Mouse (Mus musculus) heart, postnatal 0 days (tissue): ENCODE data around the gene Atg3. TPM values are rescaled to one million over a fixed set of nuclear protein-coding genes. Genes with fewer than 3 reads are reported as not detected.

Source experiments
- ATAC-seq: fragments of 200-750 bp; cut with Nextera tagmentation; 2 replicates; pipeline ENCODE4 v1.8.0; 2017; ENCODE audit warnings: low read depth, moderate number of reproducible peaks, moderate library complexity; ENCODE audit not compliant: insufficient read depth
- DNase-seq: peaks from one replicate; pipeline ENCODE4 v3.0.0-alpha.2; 2016; ENCODE audit warnings: low spot score
- H3K27ac ChIP-seq: fragments of 300-500 bp; sonication (generic); 2 replicates; pipeline ENCODE4 v1.5.1; 2014; ENCODE audit warnings: low read depth, mild to moderate bottlenecking
- H3K27me3 ChIP-seq: fragments of 300-500 bp; sonication (generic); 2 replicates; pipeline ENCODE4 v1.6.1; 2014; ENCODE audit warnings: low read length, mixed read lengths; ENCODE audit not compliant: control insufficient read depth, insufficient read depth
- H3K36me3 ChIP-seq: fragments of 300-500 bp; sonication (generic); replicated peaks from 2 replicates; pipeline ENCODE4 v1.6.1; 2014; ENCODE audit warnings: low read length, mixed read lengths; ENCODE audit not compliant: control insufficient read depth, insufficient read depth
- H3K4me1 ChIP-seq: fragments of 300-500 bp; sonication (generic); 2 replicates; pipeline ENCODE4 v1.6.1; 2014; ENCODE audit warnings: antibody characterized with exemption; ENCODE audit not compliant: control insufficient read depth, insufficient read depth
- H3K4me2 ChIP-seq: fragments of 300-500 bp; sonication (generic); 2 replicates; pipeline ENCODE4 v1.6.1; 2014; ENCODE audit warnings: low read depth, mild to moderate bottlenecking, low read length, moderate library complexity
- H3K4me3 ChIP-seq: fragments of 300-500 bp; sonication (generic); 2 replicates; pipeline ENCODE4 v1.5.1; 2014; ENCODE audit warnings: low read depth, low read length
- H3K9ac ChIP-seq: fragments of 300-500 bp; sonication (generic); replicated peaks from 2 replicates; pipeline ENCODE4 v1.6.1; 2014; ENCODE audit warnings: low read depth, low read length, mixed read lengths
- H3K9me3 ChIP-seq: fragments of 300-500 bp; sonication (generic); replicated peaks from 2 replicates; pipeline ENCODE4 v1.6.1; 2016; ENCODE audit warnings: low read length; ENCODE audit not compliant: control insufficient read depth
- CTCF ChIP-seq: IDR thresholded peaks from 2 replicates; pipeline ENCODE4 v1.5.1; 2016; ENCODE audit warnings: antibody characterized with exemption, control low read depth, low read depth
- EP300 ChIP-seq: IDR thresholded peaks from 2 replicates; pipeline ENCODE4 v1.6.1; 2016; ENCODE audit warnings: antibody characterized with exemption, low read depth
- WGBS: fragments of 180-500 bp; shearing (Covaris S2); extraction: QIAGEN DNeasy Blood & Tissue Kit; methylation state at CpG from one replicate; pipeline ENCODE4 v1.1.7; 2014; 5-methylcytosine and 5-hydroxymethylcytosine counted together
- polyA plus RNA-seq: library from polyadenylated mRNA; unstranded; fragments of >200 nt; fragmentation: Nextera tagmentation; extraction: Ambion mirVana; gene quantifications from 2 replicates; pipeline ENCODE4 v1.2.1, GENCODE M21; 2015
- total RNA-seq: library from RNA; depleted of rRNA; stranded (reverse); fragments of >200 nt; gene quantifications from 2 replicates; pipeline ENCODE4 v1.2.3, GENCODE M21; 2014; ENCODE audit warnings: low replicate concordance

The Atg3 gene
- total and polyA plus RNA-seq, 2 experiments from 2014 or later, result 4.5 to 30.1 TPM

GRCm38 (mm10) chr16:45181824-45182223 is 23.2 kb downstream of the Atg3 start:
- Histone ChIP-seq H3K9me3 (no peaks in the 10 kb centered on the region), H3K9ac (no peak overlapping the region), H3K27ac (no peak overlapping the region), H3K4me2 (no peak overlapping the region), H3K27me3 (no peaks in the 10 kb centered on the region), H3K4me3 (no peak overlapping the region), H3K36me3 (peaks cover 37% of the 10 kb centered on the region), H3K4me1 (no peaks in the 10 kb centered on the region)
- TF ChIP-seq CTCF (no peak), EP300 (no peak)
- DNase-seq, result no peak
- 89% methylated on average over 5 of the region's 5 CpGs for whole genome bisulfite sequencing
- ATAC-seq, result no peak

- H3K9me3 ChIP-seq, result no peaks in the 10 kb centered on the region
- DNase-seq, result peak; percentile 72
- H3K27ac ChIP-seq, result no peak overlapping the region
- WGBS, result 0% methylated on average over 1 of the region's 1 CpGs
- no peak overlapping the region for H3K4me3 ChIP-seq
- no peaks in the 10 kb centered on the region for H3K27me3 ChIP-seq
- H3K36me3 ChIP-seq, result peaks cover 17% of the 10 kb centered on the region
- H3K9ac ChIP-seq, result no peak overlapping the region
- TF ChIP-seq EP300 (no peak), CTCF (peak; percentile 82)
- H3K4me1 ChIP-seq, result no peaks in the 10 kb centered on the region
- peak; percentile 60; the same call in 1 of the 2 replicates for ATAC-seq
- no peak overlapping the region for H3K4me2 ChIP-seq
Measured at GRCm38 (mm10) chr16:45192613-45193012, 34.0 kb downstream of the Atg3 start.

GRCm38 (mm10) chr16:45196816-45197215 is 38.2 kb downstream of the Atg3 start:
- ATAC-seq, result peak; percentile 47; the same call in 1 of the 2 replicates
- H3K4me2 ChIP-seq, result no peak overlapping the region
- H3K9ac ChIP-seq, result no peak overlapping the region
- no peak overlapping the region for H3K27ac ChIP-seq
- no peaks in the 10 kb centered on the region for H3K4me1 ChIP-seq
- H3K27me3 ChIP-seq, result no peaks in the 10 kb centered on the region
- 37% methylated on average over 6 of the region's 6 CpGs for WGBS
- TF ChIP-seq EP300, result no peak
- TF ChIP-seq CTCF, result peak; percentile 79
- no peaks in the 10 kb centered on the region for H3K36me3 ChIP-seq
- peak; percentile 51 for DNase-seq
- no peak overlapping the region for H3K4me3 ChIP-seq
- H3K9me3 ChIP-seq, result no peaks in the 10 kb centered on the region

GRCm38 (mm10) chr16:45201395-45201794 is 42.8 kb downstream of the Atg3 start:
- DNase-seq (no peak), ATAC-seq (no peak)
- Histone ChIP-seq H3K27me3 (no peaks in the 10 kb centered on the region), H3K9ac (no peak overlapping the region), H3K4me1 (no peaks in the 10 kb centered on the region), H3K9me3 (no peaks in the 10 kb centered on the region), H3K4me3 (no peak overlapping the region), H3K36me3 (no peaks in the 10 kb centered on the region), H3K4me2 (no peak overlapping the region), H3K27ac (no peak overlapping the region)
- WGBS, result 91% methylated on average over 2 of the region's 2 CpGs
- TF ChIP-seq CTCF (no peak), EP300 (no peak)

- WGBS, result 58% methylated on average over 4 of the region's 4 CpGs
- ATAC-seq (no peak), DNase-seq (no peak)
- TF ChIP-seq CTCF, result no peak
- no peak for TF ChIP-seq EP300
- Histone ChIP-seq H3K9me3 (no peaks in the 10 kb centered on the region), H3K4me3 (no peak overlapping the region), H3K27ac (no peak overlapping the region), H3K4me1 (no peaks in the 10 kb centered on the region), H3K9ac (no peak overlapping the region), H3K27me3 (no peaks in the 10 kb centered on the region), H3K4me2 (no peak overlapping the region), H3K36me3 (no peaks in the 10 kb centered on the region)
Measured at GRCm38 (mm10) chr16:45204438-45204837, 45.9 kb downstream of the Atg3 start.

- DNase-seq (no peak), ATAC-seq (no peak)
- Histone ChIP-seq H3K9ac (no peak overlapping the region), H3K4me2 (no peak overlapping the region), H3K4me1 (no peaks in the 10 kb centered on the region), H3K36me3 (no peaks in the 10 kb centered on the region), H3K9me3 (no peaks in the 10 kb centered on the region), H3K27ac (no peak overlapping the region), H3K4me3 (no peak overlapping the region), H3K27me3 (no peaks in the 10 kb centered on the region)
- no peak for TF ChIP-seq CTCF
- TF ChIP-seq EP300, result no peak
- 71% methylated on average over 12 of the region's 12 CpGs for WGBS
Measured at GRCm38 (mm10) chr16:45204859-45205670, 46.5 kb downstream of the Atg3 start.
